8 mouse cellular contexts compared by ENCODE assay signal in the genomic region with DNA sequence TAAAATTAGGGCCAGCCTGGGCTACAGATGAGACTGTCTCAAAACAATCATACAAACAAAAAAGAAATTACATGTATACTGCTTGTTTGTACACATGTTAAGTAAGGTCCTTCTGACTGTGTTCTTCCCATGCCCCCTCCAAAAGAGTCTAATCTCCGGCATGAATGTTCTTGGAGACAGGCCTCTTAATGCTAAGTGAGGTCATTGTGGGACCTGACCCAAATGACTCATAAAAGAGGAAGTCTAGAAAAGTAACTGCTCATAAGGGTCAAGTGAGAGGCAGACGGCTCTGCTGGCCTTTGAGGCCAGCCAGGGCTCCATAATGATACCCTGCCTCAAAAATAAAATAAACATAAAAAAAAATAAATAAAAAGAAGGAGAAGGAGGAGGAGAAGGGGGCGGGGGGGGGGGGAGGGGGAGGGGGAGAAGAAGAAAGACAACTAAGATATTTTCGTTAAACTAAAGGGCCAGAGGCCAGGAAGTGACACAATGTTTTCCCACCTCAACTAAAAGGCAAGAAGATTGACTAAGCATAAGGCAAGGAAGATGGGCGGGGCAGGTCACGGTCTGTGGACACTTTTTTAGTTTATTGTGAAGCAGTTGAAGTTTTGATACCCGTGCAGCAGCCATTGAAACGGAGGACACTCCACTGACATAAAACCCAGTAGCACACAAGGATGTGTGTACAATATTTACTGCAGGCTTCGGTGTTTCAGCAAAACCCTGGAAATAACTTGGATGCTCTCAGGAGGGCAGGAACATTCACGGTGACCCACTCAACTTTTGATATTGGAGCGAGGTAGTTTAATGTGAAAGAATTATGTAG. TPM values are rescaled to one million over a fixed set of nuclear protein-coding genes. Genes with fewer than 3 reads are reported as not detected.
A peak's percentile ranks its signal among the peaks of the same experiment; 100 is the strongest.
DNase-seq lines count a peak whose midpoint lies in the region; ATAC-seq lines count a peak whose summit lies in the region.

No protein-coding gene starts in this region.

- no peak overlapping the region for H3K4me3 ChIP-seq in heart, embryonic 15.5 days
- H3K4me3 ChIP-seq in lung, embryonic 15.5 days, result no peak overlapping the region

- H3K27me3 ChIP-seq in heart, embryonic 15.5 days, result no peaks in the 10 kb centered on the region
- no peaks in the 10 kb centered on the region for H3K27me3 ChIP-seq in lung, embryonic 15.5 days

- intact Hi-C loops in left cerebral cortex, postnatal 14 days (cut with DNase I), result no loop called here

- no peaks in the 10 kb centered on the region for H3K9me3 ChIP-seq in heart, embryonic 15.5 days (replicated peaks)
- no peaks in the 10 kb centered on the region for H3K9me3 ChIP-seq in lung, embryonic 15.5 days

- H3K4me2 ChIP-seq in heart, embryonic 15.5 days, result peak overlapping the region; percentile 47; the same call in 1 of the 2 replicates
- H3K4me2 ChIP-seq in lung, embryonic 15.5 days, result no peak overlapping the region

- peak overlapping the region; percentile 77 for H3K27ac ChIP-seq in heart, embryonic 15.5 days
- H3K27ac ChIP-seq in lung, embryonic 15.5 days, result peak overlapping the region; percentile 73

- H3K4me1 ChIP-seq in heart, embryonic 15.5 days (replicated peaks), result peaks cover 25% of the 10 kb centered on the region
- peaks cover 25% of the 10 kb centered on the region for H3K4me1 ChIP-seq in lung, embryonic 15.5 days

- no peaks in the 10 kb centered on the region for H3K36me3 ChIP-seq in heart, embryonic 15.5 days
- no peaks in the 10 kb centered on the region for H3K36me3 ChIP-seq in lung, embryonic 15.5 days

- H3K9ac ChIP-seq in heart, embryonic 15.5 days, result no peak overlapping the region
- no peak overlapping the region for H3K9ac ChIP-seq in lung, embryonic 15.5 days

- peak; percentile 86 for DNase-seq in gastrocnemius, adult 18-20 months (ENCODE audit: low spot score)
- DNase-seq in gastrocnemius, postnatal 25 days, result no peak
- peak; percentile 80 for DNase-seq in NIH3T3 (ENCODE audit: low read depth)
- no peak for DNase-seq in left cerebral cortex, adult 11 months (ENCODE audit: low spot score)
- no peak for DNase-seq in left cerebral cortex, postnatal 14 days (ENCODE audit: low spot score in 2 of 2)
- no peak for DNase-seq in right cerebral cortex, postnatal 25 days

- 44% methylated on average over 11 of the region's 11 CpGs for WGBS in heart, embryonic 15.5 days
- 47% methylated on average over 10 of the region's 11 CpGs for WGBS in lung, embryonic 15.5 days

- ATAC-seq in heart, embryonic 15.5 days (replicated peaks; ENCODE audit: insufficient number of reproducible peaks, insufficient read depth, low FRiP score, low read depth), result 0 out of 2 replicates have a peak, but pooled peaks have one; percentile 14
- no peak for ATAC-seq in lung, embryonic 15.5 days (ENCODE audit: borderline replicate concordance, extremely low read depth, low FRiP score, low TSS enrichment)

RNA-seq across cellular contexts. Expression of gene Spty2d1, which starts 6.6 kb away (rescaled TPM):
- total RNA-seq in gastrocnemius, adult 18-20 months (2021), result 1 to 10 TPM; 4.5 to 4.7 TPM
- total RNA-seq in gastrocnemius, postnatal 25 days (2021), result 1 to 10 TPM; 4.7 to 4.8 TPM
- 13.6 and 15.3 TPM in 2 replicates for polyA plus RNA-seq in heart, embryonic 15.5 days (2015; fragmentation: Nextera tagmentation; extraction: Ambion mirVana)
- polyA plus RNA-seq in lung, embryonic 15.5 days (2015; fragmentation: Nextera tagmentation; extraction: Ambion mirVana), result 22.8 and 23.3 TPM in 2 replicates
- total RNA-seq in left cerebral cortex, postnatal 14 days (2021), result 10 to 100 TPM; 10.6 to 11.0 TPM

RNA-seq across cellular contexts. Expression of gene Gm9999, which starts 31.4 kb away (rescaled TPM):
- not detected for total RNA-seq in gastrocnemius, adult 18-20 months (2021)
- not detected for total RNA-seq in gastrocnemius, postnatal 25 days (2021)
- not detected in 2 replicates for polyA plus RNA-seq in heart, embryonic 15.5 days (2015; fragmentation: Nextera tagmentation; extraction: Ambion mirVana)
- polyA plus RNA-seq in lung, embryonic 15.5 days (2015; fragmentation: Nextera tagmentation; extraction: Ambion mirVana), result 0.62 TPM in 1 of 2 replicates, not detected in the other
- total RNA-seq in left cerebral cortex, postnatal 14 days (2021), result not detected

RNA-seq across cellular contexts. Expression of gene Tmem86a, which starts 35.6 kb away (rescaled TPM):
- total RNA-seq in gastrocnemius, adult 18-20 months (2021), result 1 to 10 TPM; 3.2 to 4.1 TPM
- total RNA-seq in gastrocnemius, postnatal 25 days (2021), result 1 to 10 TPM; 4.6 to 5.2 TPM
- polyA plus RNA-seq in heart, embryonic 15.5 days (2015; fragmentation: Nextera tagmentation; extraction: Ambion mirVana), result 19.7 and 23.9 TPM in 2 replicates
- 44.9 and 45.5 TPM in 2 replicates for polyA plus RNA-seq in lung, embryonic 15.5 days (2015; fragmentation: Nextera tagmentation; extraction: Ambion mirVana)
- total RNA-seq in left cerebral cortex, postnatal 14 days (2021), result 10 to 100 TPM; 17.4 to 18.8 TPM

RNA-seq across cellular contexts. Expression of gene Uevld, which starts 56.5 kb away (rescaled TPM):
- 10 to 100 TPM; 10.5 to 11.5 TPM for total RNA-seq in gastrocnemius, adult 18-20 months (2021)
- total RNA-seq in gastrocnemius, postnatal 25 days (2021), result 1 to 10 TPM; 7.0 to 8.8 TPM
- polyA plus RNA-seq in heart, embryonic 15.5 days (2015; fragmentation: Nextera tagmentation; extraction: Ambion mirVana), result 7.8 and 8.9 TPM in 2 replicates
- polyA plus RNA-seq in lung, embryonic 15.5 days (2015; fragmentation: Nextera tagmentation; extraction: Ambion mirVana), result 12.1 and 13.1 TPM in 2 replicates
- 1 to 10 TPM; 9.6 to 10.0 TPM for total RNA-seq in left cerebral cortex, postnatal 14 days (2021)

Comparison
In these comparisons a context has a peak if more than half of its experiments do, and no peak if none do; other contexts are left out.
1. DNase-seq: peak in gastrocnemius, adult 18-20 months (single experiment) and NIH3T3 (single experiment); none in gastrocnemius, postnatal 25 days (single experiment), left cerebral cortex, adult 11 months (single experiment), left cerebral cortex, postnatal 14 days (0 of 2) and right cerebral cortex, postnatal 25 days (single experiment).